Mouse (Mus musculus) mature B cell (primary cell): ENCODE measurements around the gene Nbdy.

Source experiments
- in situ Hi-C: fragments of 300-500 bp; cut with MboI; formaldehyde crosslinking; loops from 2 replicates; pipeline ENCODE4 v1.14.3; 2019

The Nbdy gene

DNA sequence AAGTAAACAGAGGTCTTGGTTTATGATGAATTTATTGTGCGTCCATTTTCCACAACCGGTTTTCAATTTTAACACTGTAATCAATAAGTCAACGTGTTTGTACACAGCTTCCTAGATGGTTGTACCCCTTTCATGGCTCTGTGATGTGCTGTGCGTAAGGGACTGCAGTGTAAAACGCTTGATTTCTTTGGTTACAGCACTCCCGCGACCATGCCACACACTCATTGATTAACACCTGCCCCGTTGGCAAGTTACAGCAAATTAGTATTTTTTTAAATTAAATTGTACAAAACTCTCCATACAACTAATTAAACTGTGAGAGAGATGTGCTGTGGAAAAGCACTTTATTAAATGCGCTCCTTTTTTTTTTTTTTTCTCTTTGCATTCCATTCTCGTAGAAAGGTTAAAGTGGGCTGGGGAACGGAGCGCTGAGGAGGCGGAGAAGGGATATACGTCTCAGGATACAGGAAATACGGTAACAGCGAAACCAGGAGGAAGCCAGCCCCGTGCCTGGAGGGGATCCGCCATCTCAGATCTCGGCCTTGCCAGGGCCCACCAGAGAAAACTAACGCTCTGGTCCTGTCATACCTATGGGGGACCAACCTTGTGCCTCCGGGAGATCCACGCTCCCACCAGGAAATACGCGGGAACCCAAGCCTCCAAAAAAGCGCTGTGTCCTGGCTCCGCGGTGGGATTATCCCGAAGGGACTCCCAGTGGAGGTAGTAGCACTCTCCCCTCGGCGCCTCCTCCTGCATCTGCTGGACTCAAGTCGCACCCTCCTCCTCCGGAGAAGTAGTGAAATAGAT lies at the start of gene Nbdy:
Nbdy (plus strand) TSS at position 481 of the 807 bp plus-strand sequence.
- in situ Hi-C loops = no loop called here

GRCm38 (mm10) chrX:153695782-153696395 lies 27.5 kb upstream of the Nbdy start, which contains the start of gene Kctd12b:
Gene Kctd12b, minus strand, starts transcription at chrX:153696391.
- in situ Hi-C loops = no loop called here

- in situ Hi-C loops = no loop called here
These were observed 22.9 kb upstream of the Nbdy start for GRCm38 (mm10) chrX:153700463-153700862.

DNA sequence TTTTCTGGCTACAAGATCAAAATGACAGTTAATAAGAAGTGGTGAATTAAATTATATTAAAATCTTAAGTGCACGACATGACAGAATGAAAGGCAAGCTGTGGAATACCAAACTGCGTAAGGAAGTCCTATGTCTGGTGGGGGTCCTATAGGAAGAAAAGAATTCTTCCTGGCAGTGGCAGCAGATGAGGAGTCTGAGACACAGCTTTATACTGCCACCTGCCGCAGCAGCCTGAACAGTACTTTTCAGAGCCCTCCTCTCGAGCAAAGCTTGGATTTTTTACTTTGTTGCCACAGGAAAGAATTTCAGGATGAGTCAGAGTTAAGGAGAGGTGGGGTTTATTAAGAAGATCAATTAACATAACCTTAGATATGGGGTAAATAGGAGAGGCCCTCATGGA lies 15.7 kb upstream of the Nbdy start:
- in situ Hi-C loops = no loop called here

GRCm38 (mm10) chrX:153716716-153717115 lies 6.7 kb upstream of the Nbdy start:
- in situ Hi-C loops = no loop called here

GRCm38 (mm10) chrX:153719602-153720001 lies 3.8 kb upstream of the Nbdy start:
- in situ Hi-C loops = no loop called here

- in situ Hi-C loops = no loop called here
These were observed 1.0 kb downstream of the Nbdy start for GRCm38 (mm10) chrX:153724400-153724799.

DNA sequence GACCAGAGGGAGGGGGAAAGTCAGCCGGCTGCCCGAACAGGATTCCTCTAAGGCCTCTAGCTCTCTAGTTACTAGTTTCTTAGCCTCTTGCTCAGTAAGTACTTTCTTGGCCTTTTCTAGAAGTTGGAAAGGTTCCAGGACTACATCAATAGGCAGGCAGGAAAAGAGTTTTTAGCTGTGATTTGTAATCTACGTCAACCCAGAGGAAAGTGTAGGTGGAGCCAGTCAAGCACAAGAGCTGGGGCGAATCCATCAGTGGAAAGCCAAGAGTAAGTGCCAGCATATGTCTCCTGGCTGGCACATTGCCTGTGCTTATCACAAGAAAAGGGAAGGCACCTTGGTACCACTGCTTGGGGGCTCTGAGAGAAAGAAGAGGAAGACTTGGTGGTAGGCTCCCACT lies 12.3 kb downstream of the Nbdy start:
- in situ Hi-C loops = no loop called here

- in situ Hi-C loops = no loop called here
These were observed 19.1 kb downstream of the Nbdy start for GRCm38 (mm10) chrX:153742493-153742892.

DNA sequence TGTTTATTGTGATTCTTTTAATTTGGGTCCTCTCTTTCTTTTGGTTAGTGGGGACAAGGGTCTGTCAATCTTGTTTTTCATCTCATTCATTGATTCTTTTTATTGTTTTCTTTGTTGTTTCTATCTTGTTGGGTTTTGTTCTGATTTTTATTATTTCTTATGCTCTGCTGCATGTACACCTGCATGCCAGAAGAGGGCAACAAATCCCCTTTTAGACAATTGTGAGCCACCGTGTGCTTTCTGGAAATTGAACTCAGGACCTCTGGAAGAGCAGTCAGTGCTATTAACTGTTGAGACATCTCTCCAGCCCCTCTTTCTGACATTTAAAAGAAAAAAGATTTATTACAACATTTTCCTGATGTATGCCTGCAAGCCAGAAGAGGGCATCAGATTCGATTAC lies 25.8 kb downstream of the Nbdy start:
- in situ Hi-C loops = no loop called here
